Mouse (Mus musculus) layer of hippocampus, postnatal 10 days (tissue): ENCODE results near the gene Dmkn. TPM values are rescaled to one million over a fixed set of nuclear protein-coding genes. Genes with fewer than 3 reads are reported as not detected.
"Not testable (repeated sequence)": the region's sequence is repeated elsewhere in the genome, so short reads cannot be mapped to it uniquely, and the experiment has no call there.

Experiments
- DNase-seq, 2 experiments: peaks; one replicate each; pipeline ENCODE4 v3.0.0; 2021; ENCODE audit warnings: low spot score in 2 of 2
- long read RNA-seq: library from polyadenylated mRNA; stranded (forward); transcript quantifications from one replicate; pipeline ENCODE4 v2.0.0, GENCODE M21; 2023
- total RNA-seq, 2 experiments: library from RNA; stranded (reverse); gene quantifications; 2 replicates each; pipeline ENCODE4 v1.2.3; 2021

The Dmkn gene
- total RNA-seq, result 1 to 10 TPM; 1.2 to 1.5 TPM
- long read RNA-seq, partial matches to known transcripts, result 2 of 2 reads
- long read RNA-seq, other reads (novel, unspliced or antisense), result 0 of 2 reads

GRCm38 (mm10) chr7:30763456-30763855, at the start of gene Dmkn:
Gene Dmkn (plus strand): TSS chr7:30763756.
- DNase-seq, result no peak

- DNase-seq, result peak; percentile 63 to 70
Observed at GRCm38 (mm10) chr7:30717006-30717715, 46.4 kb upstream of the Dmkn start.

- DNase-seq, result no peak
Observed at GRCm38 (mm10) chr7:30717716-30718046, 45.9 kb upstream of the Dmkn start.

- DNase-seq, result no peak
Observed at GRCm38 (mm10) chr7:30719669-30720068, 43.9 kb upstream of the Dmkn start.

- no peak for DNase-seq
Observed at GRCm38 (mm10) chr7:30721286-30721685, 42.3 kb upstream of the Dmkn start.

GRCm38 (mm10) chr7:30723274-30723953, 40.1 kb upstream of the Dmkn start:
- no peak for DNase-seq

- DNase-seq, result no peak
Observed at GRCm38 (mm10) chr7:30728214-30728613, 35.3 kb upstream of the Dmkn start.

- no peak for DNase-seq
Observed at GRCm38 (mm10) chr7:30728739-30729395, 34.7 kb upstream of the Dmkn start.

GRCm38 (mm10) chr7:30729396-30730063, 34.0 kb upstream of the Dmkn start, which contains the start of gene Tmem147:
Gene Tmem147 (minus strand): TSS chr7:30729540.
- DNase-seq, result peak; percentile 95 to 96

- DNase-seq, result peak; percentile 21 to 24
Observed at GRCm38 (mm10) chr7:30730064-30730722, 33.4 kb upstream of the Dmkn start.

- DNase-seq, result no peak
Observed at GRCm38 (mm10) chr7:30736211-30736610, 27.3 kb upstream of the Dmkn start.

GRCm38 (mm10) chr7:30742570-30742969, 21.0 kb upstream of the Dmkn start:
- not testable (repeated sequence) for DNase-seq

GRCm38 (mm10) chr7:30743617-30744016, 19.9 kb upstream of the Dmkn start, which contains the start of gene Gapdhs:
Gene Gapdhs (minus strand): TSS chr7:30743681.
- not testable (repeated sequence) for DNase-seq

- no peak for DNase-seq
Observed at GRCm38 (mm10) chr7:30744022-30744598, 19.4 kb upstream of the Dmkn start.

- no peak for DNase-seq
Observed at GRCm38 (mm10) chr7:30747525-30748204, 15.9 kb upstream of the Dmkn start.

- no peak for DNase-seq
Observed at GRCm38 (mm10) chr7:30749824-30750606, 13.5 kb upstream of the Dmkn start.

- DNase-seq, result no peak
Observed at GRCm38 (mm10) chr7:30751086-30751669, 12.4 kb upstream of the Dmkn start, which contains the start of gene Sbsn. Gene Sbsn (plus strand): TSS chr7:30751471.

GRCm38 (mm10) chr7:30757001-30757400, 6.6 kb upstream of the Dmkn start:
- no peak for DNase-seq

GRCm38 (mm10) chr7:30758853-30759252, 4.7 kb upstream of the Dmkn start:
- DNase-seq, result peak; percentile 23 to 24
